Mouse (Mus musculus) MEL (cell line): Measurements from ENCODE around the gene Pcdh17. TPM values are rescaled to one million over a fixed set of nuclear protein-coding genes. Genes with fewer than 3 reads are reported as not detected.

Source experiments
- DNase-seq: peaks from one replicate; pipeline ENCODE4 v3.0.0; 2011; ENCODE audit warnings: low read depth, low spot score
- H3K27ac ChIP-seq: 2 replicates; pipeline ENCODE4 v1.5.1; 2012; ENCODE audit warnings: low read depth, mild to moderate bottlenecking, control low read depth, low read length, moderate library complexity; ENCODE audit not compliant: control insufficient read depth
- H3K27me3 ChIP-seq, 2 experiments: fragments of 150-350 bp in 1 of 2; sonication (generic) in 1 of 2; 2 replicates each; pipeline ENCODE4 v1.6.1; 2012; ENCODE audit warnings: low read length in 2 of 2, mild to moderate bottlenecking in 2 of 2, improper control_type of control experiment in 1 of 2, moderate library complexity in 1 of 2; ENCODE audit not compliant: insufficient read depth in 2 of 2, control insufficient read depth in 1 of 2
- H3K36me3 ChIP-seq, 2 experiments: 2 replicates each; pipeline ENCODE4 v1.6.1; 2012 to 2014; ENCODE audit warnings: low read length in 2 of 2, improper control_type of control experiment in 1 of 2, inconsistent platforms in 1 of 2, mild to moderate bottlenecking in 1 of 2; ENCODE audit not compliant: insufficient read depth in 2 of 2, control insufficient read depth in 1 of 2
- H3K4me1 ChIP-seq, 2 experiments: fragments of 150-350 bp in 1 of 2; sonication (generic) in 1 of 2; 2 replicates each; pipeline ENCODE4 v1.6.1; 2012; ENCODE audit warnings: low read length in 2 of 2, improper control_type of control experiment in 1 of 2, mild to moderate bottlenecking in 1 of 2; ENCODE audit not compliant: insufficient read depth in 2 of 2, control insufficient read depth in 1 of 2
- H3K4me3 ChIP-seq, 2 experiments: fragments of 150-350 bp in 1 of 2; sonication (generic) in 1 of 2; 2 replicates each; pipeline ENCODE4 v1.5.1; 2012; ENCODE audit warnings: low read depth in 2 of 2, low read length in 2 of 2, mild to moderate bottlenecking in 2 of 2, moderate library complexity in 2 of 2, control low read depth in 1 of 2, improper control_type of control experiment in 1 of 2; ENCODE audit not compliant: control insufficient read depth in 1 of 2, insufficient read depth in 1 of 2
- H3K79me2 ChIP-seq: 2 replicates; pipeline ENCODE4 v1.6.1; 2012; ENCODE audit warnings: mild to moderate bottlenecking, low read length, moderate library complexity; ENCODE audit not compliant: control insufficient read depth, poor library complexity, insufficient read depth
- H3K9ac ChIP-seq: 2 replicates; pipeline ENCODE4 v1.6.1; 2012; ENCODE audit warnings: low read depth, mild to moderate bottlenecking, control low read depth, low read length, moderate library complexity; ENCODE audit not compliant: control insufficient read depth, poor library complexity, severe bottlenecking
- H3K9me3 ChIP-seq: fragments of 150-350 bp; sonication (generic); replicated peaks from 2 replicates; pipeline ENCODE4 v1.6.1; 2012; ENCODE audit warnings: mild to moderate bottlenecking, low read length, improper control_type of control experiment, moderate library complexity; ENCODE audit not compliant: insufficient read depth
- BHLHE40 ChIP-seq: IDR thresholded peaks from 2 replicates; pipeline ENCODE4 v1.6.1; 2012; ENCODE audit warnings: low read depth, mild to moderate bottlenecking, inconsistent platforms, low read length, improper control_type of control experiment, borderline replicate concordance
- CHD1 ChIP-seq: IDR thresholded peaks from 2 replicates; pipeline ENCODE4 v1.6.1; 2012; ENCODE audit warnings: low read depth, mild to moderate bottlenecking, inconsistent platforms, low read length, improper control_type of control experiment
- CTCF ChIP-seq, 3 experiments: IDR thresholded peaks in 2 of 3; conservative IDR thresholded peaks in 1 of 3; 2 replicates each; pipeline ENCODE4 v1.5.1; 2011 to 2012; ENCODE audit warnings: low read length in 3 of 3, low read depth in 2 of 3, mild to moderate bottlenecking in 2 of 3, improper control_type of control experiment in 1 of 3, inconsistent platforms in 1 of 3, mixed read lengths in 1 of 3, moderate library complexity in 1 of 3; ENCODE audit not compliant: control insufficient read depth in 1 of 3, insufficient read depth in 1 of 3, poor library complexity in 1 of 3, severe bottlenecking in 1 of 3
- E2F4 ChIP-seq: IDR thresholded peaks from 2 replicates; pipeline ENCODE4 v1.6.1; 2011; ENCODE audit warnings: low read depth, low read length, improper control_type of control experiment, borderline replicate concordance
- EP300 ChIP-seq, 2 experiments: IDR thresholded peaks; 2 replicates each; pipeline ENCODE4 v1.6.1; 2011; ENCODE audit warnings: improper control_type of control experiment in 2 of 2, low read length in 2 of 2, low read depth in 1 of 2, mild to moderate bottlenecking in 1 of 2
- ETS1 ChIP-seq: IDR thresholded peaks from 2 replicates; pipeline ENCODE4 v1.6.1; 2012; ENCODE audit warnings: low read depth, mild to moderate bottlenecking, inconsistent platforms, low read length, improper control_type of control experiment, moderate library complexity
- GABPA ChIP-seq: IDR thresholded peaks from 2 replicates; pipeline ENCODE4 v1.6.1; 2012; ENCODE audit warnings: low read depth, mild to moderate bottlenecking, inconsistent platforms, low read length, improper control_type of control experiment, moderate library complexity
- GATA1 ChIP-seq: IDR thresholded peaks from 2 replicates; pipeline ENCODE4 v1.6.1; 2011; ENCODE audit warnings: low read depth, low read length, improper control_type of control experiment
- JUND ChIP-seq: IDR thresholded peaks from 2 replicates; pipeline ENCODE4 v1.6.1; 2011; ENCODE audit warnings: low read depth, mild to moderate bottlenecking, improper control_type of control experiment, low read length
- KAT2A ChIP-seq: conservative IDR thresholded peaks from 2 replicates; pipeline ENCODE4 v1.6.1; 2012; ENCODE audit warnings: low read depth, low read length, improper control_type of control experiment, inconsistent platforms
- MAZ ChIP-seq: IDR thresholded peaks from 2 replicates; pipeline ENCODE4 v1.6.1; 2012; ENCODE audit warnings: low read depth, mild to moderate bottlenecking, inconsistent platforms, low read length, improper control_type of control experiment
- MEF2A ChIP-seq: IDR thresholded peaks from 2 replicates; pipeline ENCODE4 v1.6.1; 2014; ENCODE audit warnings: low read depth, mild to moderate bottlenecking, inconsistent platforms, low read length, improper control_type of control experiment; ENCODE audit not compliant: poor library complexity, insufficient replicate concordance, severe bottlenecking; ENCODE audit errors: extremely low read depth
- MYB ChIP-seq: IDR thresholded peaks from 2 replicates; pipeline ENCODE4 v1.6.1; 2011; ENCODE audit warnings: mild to moderate bottlenecking, low read depth, low read length, improper control_type of control experiment
- NELFE ChIP-seq: IDR thresholded peaks from 2 replicates; pipeline ENCODE4 v1.6.1; 2011; ENCODE audit warnings: low read depth, low read length, improper control_type of control experiment
- NRF1 ChIP-seq: IDR thresholded peaks from 2 replicates; pipeline ENCODE4 v1.6.1; 2014; ENCODE audit warnings: low read depth, mild to moderate bottlenecking, inconsistent platforms, low read length, improper control_type of control experiment, moderate library complexity; ENCODE audit not compliant: poor library complexity, insufficient read depth, severe bottlenecking
- POLR2A ChIP-seq, 2 experiments: IDR thresholded peaks; 2 replicates each; pipeline ENCODE4 v1.6.1; 2011 to 2012; ENCODE audit warnings: low read length in 2 of 2, mild to moderate bottlenecking in 2 of 2, control low read depth in 1 of 2, improper control_type of control experiment in 1 of 2, low read depth in 1 of 2, moderate library complexity in 1 of 2; ENCODE audit not compliant: control insufficient read depth in 1 of 2, insufficient read depth in 1 of 2, poor library complexity in 1 of 2
- POLR2AphosphoS5 ChIP-seq: IDR thresholded peaks from 2 replicates; pipeline ENCODE4 v1.6.1; 2012; ENCODE audit warnings: low read depth, borderline replicate concordance, mild to moderate bottlenecking, inconsistent platforms, low read length, moderate library complexity, mixed read lengths
- RAD21 ChIP-seq: IDR thresholded peaks from 2 replicates; pipeline ENCODE4 v1.6.1; 2011; ENCODE audit warnings: mild to moderate bottlenecking, low read depth, low read length, improper control_type of control experiment
- RCOR1 ChIP-seq: IDR thresholded peaks from 2 replicates; pipeline ENCODE4 v1.6.1; 2012; ENCODE audit warnings: low read depth, mild to moderate bottlenecking, inconsistent platforms, low read length, improper control_type of control experiment
- SIN3A ChIP-seq: IDR thresholded peaks from 2 replicates; pipeline ENCODE4 v1.6.1; 2012; ENCODE audit warnings: low read length, improper control_type of control experiment, inconsistent platforms
- TAL1 ChIP-seq: IDR thresholded peaks from 2 replicates; pipeline ENCODE4 v1.6.1; 2012; ENCODE audit warnings: mild to moderate bottlenecking, inconsistent platforms, low read length, moderate library complexity, mixed read lengths
- TBP ChIP-seq: IDR thresholded peaks from 2 replicates; pipeline ENCODE4 v1.8.0; 2011; ENCODE audit warnings: low read depth, low read length, improper control_type of control experiment
- UBTF ChIP-seq: IDR thresholded peaks from 2 replicates; pipeline ENCODE4 v1.6.1; 2012; ENCODE audit warnings: low read depth, mild to moderate bottlenecking, inconsistent platforms, low read length, improper control_type of control experiment, moderate library complexity, borderline replicate concordance; ENCODE audit not compliant: insufficient read depth
- USF2 ChIP-seq, 2 experiments: IDR thresholded peaks; 2 replicates each; pipeline ENCODE4 v1.6.1; 2011 to 2012; ENCODE audit warnings: improper control_type of control experiment in 2 of 2, low read length in 2 of 2, borderline replicate concordance in 1 of 2, inconsistent platforms in 1 of 2, low read depth in 1 of 2, mild to moderate bottlenecking in 1 of 2; ENCODE audit not compliant: insufficient read depth in 1 of 2
- ZMIZ1 ChIP-seq: IDR thresholded peaks from 2 replicates; pipeline ENCODE4 v1.6.1; 2012; ENCODE audit warnings: low read depth, mild to moderate bottlenecking, inconsistent platforms, low read length, improper control_type of control experiment, moderate library complexity
- ZNF384 ChIP-seq: IDR thresholded peaks from 2 replicates; pipeline ENCODE4 v1.6.1; 2012; ENCODE audit warnings: low read depth, mild to moderate bottlenecking, inconsistent platforms, low read length, improper control_type of control experiment
- polyA plus RNA-seq, 2 experiments: library from polyadenylated mRNA; stranded (reverse) in 1 of 2; unstranded in 1 of 2; fragments of >175 nt in 1 of 2; fragments of >200 nt in 1 of 2; gene quantifications; 2 replicates each; pipeline versions ENCODE4 v1.2.1 to v1.2.4; 2012; ENCODE audit warnings: low replicate concordance in 2 of 2, low read depth in 1 of 2; ENCODE audit not compliant: insufficient read length in 2 of 2, insufficient read depth in 1 of 2, missing spikeins in 1 of 2
- total RNA-seq: library from RNA; depleted of rRNA; stranded (reverse); fragments of 300-350 nt; gene quantifications from 2 replicates; pipeline ENCODE4 v1.2.3, GENCODE M21; 2012

Gene Pcdh17
- total and polyA plus RNA-seq, 3 experiments, result not detected

DNA sequence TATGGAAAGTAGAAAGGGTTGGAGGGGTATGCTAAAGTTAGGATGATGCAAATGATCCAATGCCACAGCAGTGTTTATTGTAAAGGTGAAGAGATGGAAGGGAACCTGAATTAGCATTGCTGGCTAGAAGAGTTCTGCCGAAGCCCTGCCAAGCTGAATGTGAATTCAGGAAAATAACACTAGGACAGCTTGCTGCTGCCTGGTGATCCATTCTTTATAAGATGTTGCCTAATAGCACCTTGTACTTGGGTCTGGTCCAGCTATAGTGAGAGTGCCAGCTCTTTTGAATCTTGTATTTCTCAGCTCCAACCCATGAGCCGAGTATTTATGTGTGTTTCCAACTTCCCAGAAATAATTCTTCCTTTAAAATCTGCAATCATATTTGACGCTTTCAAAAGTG is 98.5 kb downstream of the Pcdh17 start:
- H3K4me1 ChIP-seq, result no peaks in the 10 kb centered on the region
- H3K27ac ChIP-seq, result no peak overlapping the region
- H3K79me2 ChIP-seq, result no peaks in the 10 kb centered on the region
- H3K27me3 ChIP-seq, result no peaks in the 10 kb centered on the region
- TF ChIP-seq UBTF, result no peak
- no peak for TF ChIP-seq SIN3A
- no peak for TF ChIP-seq ZNF384
- TF ChIP-seq NELFE, result no peak
- no peak for TF ChIP-seq POLR2A (IDR thresholded peaks at IDR 0.05; ENCODE audit: control insufficient read depth in 1 of 2, insufficient read depth in 1 of 2, low read depth in 1 of 2, low read length in 2 of 2, poor library complexity in 1 of 2)
- no peak for TF ChIP-seq ZMIZ1
- TF ChIP-seq GABPA, result no peak
- no peak for TF ChIP-seq TAL1
- TF ChIP-seq CTCF (IDR thresholded peaks at IDR 0.05 in 2 of 3, conservative IDR thresholded peaks at IDR 0.05 in 1 of 3; ENCODE audit: control insufficient read depth in 1 of 3, insufficient read depth in 1 of 3, low read depth in 2 of 3, low read length in 3 of 3, poor library complexity in 1 of 3, severe bottlenecking in 1 of 3), result no peak
- no peak for TF ChIP-seq ETS1
- TF ChIP-seq GATA1, result no peak
- no peak for TF ChIP-seq RAD21
- no peak for TF ChIP-seq POLR2AphosphoS5
- TF ChIP-seq RCOR1, result no peak
- TF ChIP-seq MEF2A, result no peak
- no peak for TF ChIP-seq MAZ
- no peak for TF ChIP-seq USF2 (IDR thresholded peaks at IDR 0.05; ENCODE audit: borderline replicate concordance in 1 of 2, insufficient read depth in 1 of 2, low read depth in 1 of 2, low read length in 2 of 2)
- TF ChIP-seq EP300 (IDR thresholded peaks at IDR 0.05; ENCODE audit: low read depth in 1 of 2, low read length in 2 of 2), result no peak
- H3K9me3 ChIP-seq, result no peaks in the 10 kb centered on the region
- H3K36me3 ChIP-seq, result no peaks in the 10 kb centered on the region
- no peak for DNase-seq
- no peak overlapping the region for H3K9ac ChIP-seq
- no peak overlapping the region for H3K4me3 ChIP-seq

DNA sequence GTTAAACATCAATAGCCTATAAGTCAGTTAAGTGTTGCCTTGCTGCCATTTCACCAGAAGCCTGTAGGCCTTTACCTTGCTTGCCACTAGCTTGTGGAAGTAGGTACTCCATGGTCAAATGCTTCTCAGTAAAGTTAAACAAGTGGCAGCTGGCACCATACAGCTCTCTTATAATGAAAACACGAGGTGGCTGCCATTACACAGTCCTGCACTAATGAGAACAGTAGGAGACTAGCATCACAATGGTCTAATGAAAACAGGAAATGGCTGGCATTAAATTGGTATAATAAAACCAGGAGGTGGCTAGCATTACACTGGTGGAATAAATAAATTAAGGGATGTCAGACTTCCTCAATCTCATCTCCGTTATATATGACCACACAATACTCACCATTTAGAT is 102.6 kb downstream of the Pcdh17 start:
- Histone ChIP-seq H3K27me3 (no peaks in the 10 kb centered on the region), H3K36me3 (no peaks in the 10 kb centered on the region), H3K79me2 (no peaks in the 10 kb centered on the region), H3K4me3 (no peak overlapping the region), H3K9me3 (no peaks in the 10 kb centered on the region)
- DNase-seq, result no peak
- TF ChIP-seq SIN3A (no peak), USF2 (IDR thresholded peaks at IDR 0.05; ENCODE audit: borderline replicate concordance in 1 of 2, insufficient read depth in 1 of 2, low read depth in 1 of 2, low read length in 2 of 2) (no peak), MEF2A (no peak), CHD1 (no peak), KAT2A (no peak), BHLHE40 (no peak), TBP (no peak), GATA1 (no peak), RAD21 (no peak), MYB (no peak), NRF1 (no peak), ZMIZ1 (no peak), E2F4 (no peak), GABPA (no peak), MAZ (no peak), JUND (no peak)
- TF ChIP-seq, all 39 proteins: peak for 0
- H3K27ac ChIP-seq, result no peak overlapping the region
- no peak overlapping the region for H3K9ac ChIP-seq
- H3K4me1 ChIP-seq, result no peaks in the 10 kb centered on the region
